Mouse (Mus musculus): ENCODE measurements around the gene Hmcn1. TPM values are rescaled to one million over a fixed set of nuclear protein-coding genes. Genes with fewer than 3 reads are reported as not detected.

The Hmcn1 gene
- total and polyA plus RNA-seq, 2 experiments from 2014 or later = 1.2 to 2.5 TPM

DNA sequence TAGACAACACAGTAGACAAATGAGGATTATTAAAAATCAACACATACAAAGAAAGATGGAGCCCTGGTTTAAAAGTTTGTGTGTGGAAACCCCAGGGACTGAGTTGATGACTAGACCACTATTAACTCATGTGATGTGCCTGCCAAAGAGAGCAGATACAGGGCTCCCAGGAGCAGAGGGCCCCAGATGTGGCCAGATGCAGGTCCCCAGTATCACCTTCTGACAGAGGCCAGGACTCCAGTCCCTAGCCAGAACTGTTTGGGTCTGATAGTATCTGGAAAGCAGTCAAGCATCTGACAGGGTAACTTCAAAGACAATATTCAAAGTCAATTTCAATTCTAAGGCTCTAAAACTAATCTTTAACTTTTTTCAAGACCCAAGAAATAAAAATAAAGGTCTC lies 124.0 kb downstream of the Hmcn1 start:
- Histone ChIP-seq H3K9me3 (ENCODE audit: low read length) (no peaks in the 10 kb centered on the region), H3K4me3 (ENCODE audit: low read depth, low read length) (no peak overlapping the region), H3K27me3 (ENCODE audit: insufficient read depth, low read length) (no peaks in the 10 kb centered on the region), H3K4me1 (ENCODE audit: insufficient read depth, low read length) (no peaks in the 10 kb centered on the region), H3K4me2 (ENCODE audit: low read depth, low read length, poor library complexity, severe bottlenecking) (no peak overlapping the region), H3K36me3 (ENCODE audit: insufficient read depth, low read length) (no peaks in the 10 kb centered on the region), H3K9ac (replicated peaks; ENCODE audit: low read length, poor library complexity, severe bottlenecking) (no peak overlapping the region), H3K27ac (ENCODE audit: low read depth, low read length) (no peak overlapping the region)
- ATAC-seq (ENCODE audit: low FRiP score) (no peak), DNase-seq (ENCODE audit: low spot score) (no peak)
- TF ChIP-seq CTCF (IDR thresholded peaks at IDR 0.05) = no peak

DNA sequence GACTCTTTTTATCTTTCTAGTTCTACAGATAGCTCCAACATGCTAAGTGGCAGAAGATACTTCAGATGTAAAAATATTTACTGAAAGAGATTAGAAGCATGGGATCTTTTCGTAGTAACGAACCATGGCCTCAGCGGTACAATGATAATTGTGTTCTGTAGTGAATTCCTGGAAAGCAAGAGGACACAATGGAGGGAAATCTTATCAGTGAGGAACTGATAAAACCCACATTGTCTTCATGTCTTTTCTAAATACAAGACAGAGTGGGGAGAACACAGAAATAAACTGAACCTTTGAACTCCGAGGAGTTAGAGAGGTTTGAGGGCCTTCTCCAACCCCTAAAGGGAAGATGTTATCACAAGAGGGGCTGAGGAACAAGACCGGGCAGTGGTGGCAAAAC lies 126.6 kb downstream of the Hmcn1 start:
- H3K9me3 ChIP-seq (ENCODE audit: low read length) = no peaks in the 10 kb centered on the region
- DNase-seq (ENCODE audit: low spot score) (no peak), ATAC-seq (ENCODE audit: low FRiP score) (no peak)
- H3K4me3 ChIP-seq (ENCODE audit: low read depth, low read length) = no peak overlapping the region
- no peak for TF ChIP-seq CTCF (IDR thresholded peaks at IDR 0.05)
- H3K27me3 ChIP-seq (ENCODE audit: insufficient read depth, low read length) = no peaks in the 10 kb centered on the region
- 84% methylated on average over 5 of the region's 5 CpGs for WGBS
- no peaks in the 10 kb centered on the region for H3K4me1 ChIP-seq (ENCODE audit: insufficient read depth, low read length)
- H3K4me2 ChIP-seq (ENCODE audit: low read depth, low read length, poor library complexity, severe bottlenecking) = no peak overlapping the region
- H3K36me3 ChIP-seq (ENCODE audit: insufficient read depth, low read length) = no peaks in the 10 kb centered on the region
- H3K27ac ChIP-seq (ENCODE audit: low read depth, low read length) = no peak overlapping the region
- no peak overlapping the region for H3K9ac ChIP-seq (replicated peaks; ENCODE audit: low read length, poor library complexity, severe bottlenecking)

GRCm38 (mm10) chr1:150857779-150858178 lies 135.5 kb downstream of the Hmcn1 start:
- H3K27ac ChIP-seq (ENCODE audit: low read depth, low read length) = no peak overlapping the region
- H3K36me3 ChIP-seq (ENCODE audit: insufficient read depth, low read length) = no peaks in the 10 kb centered on the region
- TF ChIP-seq CTCF (IDR thresholded peaks at IDR 0.05) = no peak
- H3K4me1 ChIP-seq (ENCODE audit: insufficient read depth, low read length) = no peaks in the 10 kb centered on the region
- H3K4me3 ChIP-seq (ENCODE audit: low read depth, low read length) = no peak overlapping the region
- H3K27me3 ChIP-seq (ENCODE audit: insufficient read depth, low read length) = no peaks in the 10 kb centered on the region
- H3K9ac ChIP-seq (replicated peaks; ENCODE audit: low read length, poor library complexity, severe bottlenecking) = no peak overlapping the region
- DNase-seq (ENCODE audit: low spot score) = no peak
- 65% methylated on average over 2 of the region's 2 CpGs for WGBS
- H3K9me3 ChIP-seq (ENCODE audit: low read length) = no peaks in the 10 kb centered on the region
- H3K4me2 ChIP-seq (ENCODE audit: low read depth, low read length, poor library complexity, severe bottlenecking) = no peak overlapping the region
- no peak for ATAC-seq (ENCODE audit: low FRiP score)

- no peak overlapping the region for H3K4me2 ChIP-seq (ENCODE audit: low read depth, low read length, poor library complexity, severe bottlenecking)
- no peak for TF ChIP-seq CTCF (IDR thresholded peaks at IDR 0.05)
- no peaks in the 10 kb centered on the region for H3K9me3 ChIP-seq (ENCODE audit: low read length)
- H3K9ac ChIP-seq (replicated peaks; ENCODE audit: low read length, poor library complexity, severe bottlenecking) = no peak overlapping the region
- 71% methylated on average over 6 of the region's 6 CpGs for WGBS
- H3K27ac ChIP-seq (ENCODE audit: low read depth, low read length) = no peak overlapping the region
- DNase-seq (ENCODE audit: low spot score) = no peak
- ATAC-seq (ENCODE audit: low FRiP score) = no peak
- no peaks in the 10 kb centered on the region for H3K27me3 ChIP-seq (ENCODE audit: insufficient read depth, low read length)
- H3K36me3 ChIP-seq (ENCODE audit: insufficient read depth, low read length) = no peaks in the 10 kb centered on the region
- no peak overlapping the region for H3K4me3 ChIP-seq (ENCODE audit: low read depth, low read length)
- H3K4me1 ChIP-seq (ENCODE audit: insufficient read depth, low read length) = no peaks in the 10 kb centered on the region
Measured at GRCm38 (mm10) chr1:150833448-150833847, 159.8 kb downstream of the Hmcn1 start.

DNA sequence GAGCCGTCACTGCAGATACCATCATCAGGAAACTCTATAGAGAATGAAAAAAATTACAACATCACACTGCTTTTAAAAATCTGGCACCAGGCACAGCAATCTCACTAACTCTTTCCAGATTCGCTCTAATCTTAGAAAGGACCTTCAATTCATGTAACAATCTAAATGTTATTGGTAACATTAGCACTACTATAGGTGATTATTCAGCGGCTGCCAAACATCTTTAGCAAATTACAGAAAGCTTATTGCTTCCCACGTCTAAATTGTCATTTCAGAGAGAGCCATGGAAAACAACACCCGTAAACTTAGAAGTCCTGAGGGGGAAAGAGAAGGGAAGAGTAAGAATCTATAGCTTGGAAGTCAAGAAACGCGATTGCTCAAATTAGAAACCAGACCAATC lies 163.4 kb downstream of the Hmcn1 start:
- H3K36me3 ChIP-seq (ENCODE audit: insufficient read depth, low read length) = no peaks in the 10 kb centered on the region
- TF ChIP-seq CTCF (IDR thresholded peaks at IDR 0.05) = no peak
- ATAC-seq (ENCODE audit: low FRiP score) (no peak), DNase-seq (ENCODE audit: low spot score) (no peak)
- H3K9ac ChIP-seq (replicated peaks; ENCODE audit: low read length, poor library complexity, severe bottlenecking) = no peak overlapping the region
- no peaks in the 10 kb centered on the region for H3K9me3 ChIP-seq (ENCODE audit: low read length)
- H3K27me3 ChIP-seq (ENCODE audit: insufficient read depth, low read length) = no peaks in the 10 kb centered on the region
- no peak overlapping the region for H3K4me2 ChIP-seq (ENCODE audit: low read depth, low read length, poor library complexity, severe bottlenecking)
- WGBS = 84% methylated on average over 7 of the region's 7 CpGs
- H3K4me3 ChIP-seq (ENCODE audit: low read depth, low read length) = no peak overlapping the region
- H3K4me1 ChIP-seq (ENCODE audit: insufficient read depth, low read length) = no peaks in the 10 kb centered on the region
- no peak overlapping the region for H3K27ac ChIP-seq (ENCODE audit: low read depth, low read length)

GRCm38 (mm10) chr1:150827169-150827568 lies 166.1 kb downstream of the Hmcn1 start:
- no peak for TF ChIP-seq CTCF (IDR thresholded peaks at IDR 0.05)
- no peak overlapping the region for H3K4me2 ChIP-seq (ENCODE audit: low read depth, low read length, poor library complexity, severe bottlenecking)
- no peak overlapping the region for H3K27ac ChIP-seq (ENCODE audit: low read depth, low read length)
- H3K9ac ChIP-seq (replicated peaks; ENCODE audit: low read length, poor library complexity, severe bottlenecking) = no peak overlapping the region
- H3K4me3 ChIP-seq (ENCODE audit: low read depth, low read length) = no peak overlapping the region
- H3K9me3 ChIP-seq (ENCODE audit: low read length) = no peaks in the 10 kb centered on the region
- no peak for DNase-seq (ENCODE audit: low spot score)
- H3K27me3 ChIP-seq (ENCODE audit: insufficient read depth, low read length) = no peaks in the 10 kb centered on the region
- no peaks in the 10 kb centered on the region for H3K4me1 ChIP-seq (ENCODE audit: insufficient read depth, low read length)
- no peaks in the 10 kb centered on the region for H3K36me3 ChIP-seq (ENCODE audit: insufficient read depth, low read length)
- 87% methylated on average over 5 of the region's 5 CpGs for WGBS
- no peak for ATAC-seq (ENCODE audit: low FRiP score)
